In genomic region chr13:29416450-29417136, GRCm38 (mm10) we compare ENCODE assay signal across 11 mouse cellular contexts.
DNase-seq lines count a peak whose midpoint lies in the region; ATAC-seq and TF ChIP-seq lines count a peak whose summit lies in the region.
"Had no signal": no experiment of that assay in that cellular context is flagged by ENCODE, and none has a peak within 500 bp of the region (broad histone marks: within the 10 kb centered on the region; RNA-seq: fewer than 3 reads in every experiment).

No protein-coding gene starts in this region.

- H3K9ac ChIP-seq in kidney, embryonic 14.5 days (ENCODE audit: low read depth, low read length): no peak overlapping the region
- 0 out of 2 replicates have a peak overlapping the region, but pooled peaks have one; percentile 10 for H3K9ac ChIP-seq in hindbrain, embryonic 13.5 days
- no peak overlapping the region for H3K9ac ChIP-seq in midbrain, postnatal 0 days (replicated peaks; ENCODE audit: low read length, poor library complexity, severe bottlenecking)

- no peak for TF ChIP-seq CTCF in midbrain, postnatal 0 days (IDR thresholded peaks at IDR 0.05)

- no peak overlapping the region for H3K4me3 ChIP-seq in kidney, embryonic 14.5 days (ENCODE audit: low read length)
- H3K4me3 ChIP-seq in hindbrain, embryonic 13.5 days: no peak overlapping the region
- no peak overlapping the region for H3K4me3 ChIP-seq in midbrain, postnatal 0 days (ENCODE audit: low read depth, low read length)
- H3K4me3 ChIP-seq: erythroblast, embryonic 14.5 days had no signal

- peak; percentile 35; the same call in 1 of the 2 replicates for ATAC-seq in kidney, embryonic 14.5 days (ENCODE audit: low FRiP score, low TSS enrichment)
- peak; percentile 93 for ATAC-seq in hindbrain, embryonic 13.5 days (ENCODE audit: low FRiP score)
- peak; percentile 47 for ATAC-seq in midbrain, postnatal 0 days (ENCODE audit: low FRiP score)
- no peak for ATAC-seq in activated CD4-positive, CD25-positive, alpha-beta regulatory T cell, adult 4 months

- no peaks in the 10 kb centered on the region for H3K27me3 ChIP-seq in kidney, embryonic 14.5 days (ENCODE audit: control insufficient read depth, insufficient read depth, low read length)
- H3K27me3 ChIP-seq in hindbrain, embryonic 13.5 days: no peaks in the 10 kb centered on the region
- no peaks in the 10 kb centered on the region for H3K27me3 ChIP-seq in midbrain, postnatal 0 days (ENCODE audit: insufficient read depth, low read length)
- H3K27me3 ChIP-seq: CH12.LX had no signal

- 42% methylated on average over 8 of the region's 8 CpGs for WGBS in kidney, embryonic 14.5 days
- WGBS in hindbrain, embryonic 13.5 days: 9% methylated on average over 8 of the region's 8 CpGs
- 20% methylated on average over 8 of the region's 8 CpGs for WGBS in midbrain, postnatal 0 days

- no peak overlapping the region for H3K4me2 ChIP-seq in kidney, embryonic 14.5 days (replicated peaks; ENCODE audit: low read depth, low read length)
- H3K4me2 ChIP-seq in hindbrain, embryonic 13.5 days: no peak overlapping the region
- H3K4me2 ChIP-seq in midbrain, postnatal 0 days (ENCODE audit: low read depth, low read length, poor library complexity, severe bottlenecking): no peak overlapping the region

- H3K4me1 ChIP-seq in kidney, embryonic 14.5 days (ENCODE audit: control insufficient read depth, insufficient read depth, low read length): peaks cover 4% of the 10 kb centered on the region
- peaks cover 37% of the 10 kb centered on the region for H3K4me1 ChIP-seq in hindbrain, embryonic 13.5 days (replicated peaks)
- peaks cover 6% of the 10 kb centered on the region for H3K4me1 ChIP-seq in midbrain, postnatal 0 days (ENCODE audit: insufficient read depth, low read length)

- DNase-seq in kidney, adult 9 months: no peak
- DNase-seq in embryo, embryonic 9.5 days (ENCODE audit: extremely low spot score): peak; percentile 41
- DNase-seq in midbrain, postnatal 0 days (ENCODE audit: low spot score): peak; percentile 82
- no peak for DNase-seq in urinary bladder, postnatal 14 days (ENCODE audit: low spot score)
- DNase-seq in testis, postnatal 14 days (ENCODE audit: low spot score): no peak
- DNase-seq: kidney, adult 2 months had no signal

- H3K36me3 ChIP-seq in kidney, embryonic 14.5 days (ENCODE audit: control insufficient read depth, insufficient read depth, low read length): no peaks in the 10 kb centered on the region
- no peaks in the 10 kb centered on the region for H3K36me3 ChIP-seq in hindbrain, embryonic 13.5 days
- no peaks in the 10 kb centered on the region for H3K36me3 ChIP-seq in midbrain, postnatal 0 days (ENCODE audit: insufficient read depth, low read length)

- no peak overlapping the region for H3K27ac ChIP-seq in kidney, embryonic 14.5 days (ENCODE audit: low read depth, low read length)
- H3K27ac ChIP-seq in hindbrain, embryonic 13.5 days: peak overlapping the region; percentile 93
- peak overlapping the region; percentile 55; the same call in 1 of the 2 replicates for H3K27ac ChIP-seq in midbrain, postnatal 0 days (ENCODE audit: low read depth, low read length)

- no peaks in the 10 kb centered on the region for H3K9me3 ChIP-seq in kidney, embryonic 14.5 days (ENCODE audit: control insufficient read depth, low read length)
- H3K9me3 ChIP-seq in hindbrain, embryonic 13.5 days: no peaks in the 10 kb centered on the region
- H3K9me3 ChIP-seq in midbrain, postnatal 0 days (ENCODE audit: low read length): no peaks in the 10 kb centered on the region

Comparison
In these comparisons a context has a peak if more than half of its experiments do, and no peak if none do; other contexts are left out.
1. DNase-seq: peak in embryo, embryonic 9.5 days (single experiment) and midbrain, postnatal 0 days (single experiment); none in kidney, adult 9 months (single experiment), urinary bladder, postnatal 14 days (single experiment) and testis, postnatal 14 days (single experiment).